Mouse (Mus musculus): Measurements from ENCODE around the gene 1700018G05Rik. TPM values are rescaled to one million over a fixed set of nuclear protein-coding genes. Genes with fewer than 3 reads are reported as not detected.
"Not testable (repeated sequence)": the region's sequence is repeated elsewhere in the genome, so short reads cannot be mapped to it uniquely, and the experiment has no call there.

1700018G05Rik gene
- polyA plus RNA-seq (2012; rRNA removed): not detected in 2 replicates

DNA sequence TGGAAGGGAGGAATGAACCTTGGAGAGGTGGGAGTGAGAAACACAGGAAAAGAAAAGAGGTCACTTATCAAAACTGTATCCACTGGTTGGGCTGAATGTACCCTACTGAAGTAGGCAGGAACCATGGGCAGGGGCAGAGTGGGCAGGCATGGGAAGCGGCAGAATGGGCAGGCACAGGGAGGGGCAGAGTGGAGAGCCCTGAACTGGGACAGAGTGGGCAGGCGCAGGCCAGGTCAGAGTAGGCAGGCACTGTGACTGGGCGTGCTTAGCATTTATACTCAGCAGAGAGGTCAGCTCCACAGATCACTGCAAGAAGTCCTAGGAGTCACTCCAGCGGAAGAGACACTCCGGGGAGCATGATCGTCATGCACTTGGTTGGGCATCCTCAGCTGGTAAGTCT lies at the start of gene 1700018G05Rik:
Gene 1700018G05Rik (plus strand): TSS at position 301 of the 400 bp plus-strand sequence.
- DNase-seq (ENCODE audit: low read depth, low spot score): not testable (repeated sequence)
- 85% methylated on average over 6 of the region's 6 CpGs for WGBS

DNA sequence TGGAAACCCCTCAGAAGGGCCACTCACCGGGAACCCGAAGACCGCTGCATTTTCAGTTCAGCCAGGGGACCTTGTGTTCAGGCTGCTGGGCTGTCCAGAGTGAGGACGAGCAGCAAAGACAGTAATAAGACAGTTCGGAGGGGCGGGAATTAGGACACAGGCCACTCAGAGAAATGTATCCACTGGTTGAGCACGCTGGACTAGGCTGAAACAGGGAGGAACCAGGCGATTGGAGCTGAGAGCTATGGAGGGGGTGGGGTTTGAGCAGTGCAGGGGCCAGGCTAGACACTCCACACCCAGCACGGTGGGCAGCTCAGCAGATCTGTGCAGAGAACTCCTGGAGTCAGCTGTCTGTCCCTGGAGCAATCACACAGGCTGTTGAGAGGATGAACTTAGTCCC lies 19.6 kb upstream of the 1700018G05Rik start, which contains the start of the genes Dmrtc1a and 1700011M02Rik:
Gene Dmrtc1a (minus strand): TSS at position 101 of the 400 bp plus-strand sequence.
Gene 1700011M02Rik (plus strand): TSS at position 319 of the 400 bp plus-strand sequence.
- 83% methylated on average over 9 of the region's 9 CpGs for WGBS
- DNase-seq (ENCODE audit: low read depth, low spot score): not testable (repeated sequence)

DNA sequence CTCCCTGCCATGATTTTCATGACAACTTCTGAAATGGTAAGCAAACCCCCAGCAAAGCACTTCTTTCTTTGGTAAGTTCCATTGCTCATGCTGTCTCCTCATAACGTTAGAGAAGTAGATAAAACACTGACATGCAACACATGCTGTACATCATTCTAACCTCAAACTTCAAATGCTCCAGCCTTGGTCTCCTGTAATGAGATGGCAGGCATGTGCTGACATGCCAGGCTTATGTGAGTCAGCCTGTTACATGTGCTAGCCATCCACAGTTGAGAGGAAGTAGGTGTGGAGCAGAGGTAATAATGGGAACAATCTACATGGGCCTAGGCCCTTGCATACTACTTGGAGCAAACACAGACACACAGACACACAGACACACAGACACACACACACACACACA lies 13.3 kb upstream of the 1700018G05Rik start:
- WGBS: 72% methylated on average over 1 of the region's 1 CpGs
- DNase-seq (ENCODE audit: low read depth, low spot score): not testable (repeated sequence)

DNA sequence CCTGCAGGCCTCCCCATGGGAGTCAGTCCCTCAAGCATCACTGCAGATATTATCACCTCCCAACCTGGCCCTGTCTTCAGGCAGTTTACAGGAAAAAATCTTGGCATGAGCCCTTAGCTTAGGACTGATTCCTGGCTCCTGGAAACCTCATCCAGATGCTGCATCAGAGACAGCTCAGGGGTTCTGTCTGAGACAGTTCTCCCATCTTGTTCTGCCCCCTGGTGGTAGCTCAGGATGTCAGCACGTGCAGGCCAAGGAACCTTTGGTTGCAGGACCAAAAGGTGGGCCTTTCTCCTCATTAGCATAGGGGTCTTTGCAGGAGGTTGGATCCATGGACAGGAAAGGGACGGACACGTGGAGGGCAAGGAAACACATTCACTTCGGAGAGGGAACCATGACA lies 1.5 kb upstream of the 1700018G05Rik start:
- DNase-seq (ENCODE audit: low read depth, low spot score): not testable (repeated sequence)
- WGBS: 31% methylated on average over 4 of the region's 4 CpGs

DNA sequence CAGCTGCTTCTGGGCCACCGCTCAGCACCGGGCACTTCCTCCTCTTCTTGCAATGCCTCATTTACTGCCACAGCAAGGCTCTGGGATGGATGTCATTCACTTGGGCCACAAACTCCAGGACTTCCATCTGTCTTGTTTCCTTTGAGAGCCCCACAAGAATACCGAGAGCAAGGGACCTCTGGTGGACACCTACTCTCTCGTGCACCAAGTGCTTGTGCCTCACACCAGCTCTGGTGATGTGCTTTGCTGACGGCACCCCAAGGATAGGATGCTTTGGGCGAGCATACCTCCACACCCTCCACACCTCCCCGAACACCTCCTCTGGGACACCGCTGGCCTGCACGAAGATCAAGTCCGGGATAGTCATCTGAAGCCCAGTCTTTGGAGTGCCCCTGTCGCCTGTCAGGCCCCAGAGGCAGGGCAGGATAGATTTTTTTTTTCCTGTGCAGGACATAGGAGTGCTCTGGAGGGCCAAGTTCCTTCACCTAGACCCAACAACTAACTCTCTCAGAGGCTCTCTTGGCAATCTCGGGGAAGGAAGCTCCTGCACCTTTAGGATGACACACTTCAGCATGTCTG lies 4.9 kb downstream of the 1700018G05Rik start:
- DNase-seq (ENCODE audit: low read depth, low spot score): no peak
- 52% methylated on average over 12 of the region's 12 CpGs for WGBS

DNA sequence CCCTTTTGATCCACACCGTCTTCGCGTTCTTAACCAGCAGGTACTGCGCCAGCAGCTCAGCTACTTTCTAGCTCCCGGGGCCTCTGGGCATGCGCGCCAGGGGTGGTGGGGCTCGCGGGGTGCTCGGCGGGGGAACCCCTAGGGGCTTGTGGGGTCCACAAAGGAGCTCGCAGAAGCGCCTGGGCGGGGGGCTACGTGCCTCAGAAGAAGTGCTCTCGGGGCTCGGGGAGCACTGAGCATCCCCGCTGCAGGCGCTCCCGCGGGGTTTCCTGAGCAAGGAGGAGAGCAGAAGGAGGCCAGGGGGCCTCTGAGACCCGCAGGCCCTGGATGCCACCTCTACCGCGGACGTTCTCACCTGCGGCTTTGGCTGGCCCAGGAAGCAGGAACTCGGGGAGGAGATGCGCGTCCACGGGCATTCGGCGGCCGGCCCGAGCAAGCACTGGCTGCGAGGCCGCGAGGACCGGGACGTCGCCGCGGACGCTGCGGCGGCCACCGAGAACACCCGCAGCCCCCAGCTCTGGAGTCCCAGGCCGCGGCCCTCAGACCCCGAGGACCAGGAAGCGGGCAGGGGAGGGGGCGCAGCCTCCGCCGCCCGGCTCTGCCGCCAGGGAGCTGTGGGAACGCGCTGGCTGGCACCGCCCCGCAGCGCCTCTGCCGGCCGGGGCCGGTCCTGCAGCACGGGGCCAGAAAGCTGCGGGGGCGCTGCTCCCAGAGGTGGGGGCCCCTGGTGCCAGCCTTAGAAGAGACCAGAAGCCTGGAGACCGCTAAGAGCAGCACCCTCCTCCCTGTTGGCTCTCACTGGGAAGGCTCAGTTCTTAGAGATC lies 5.6 kb downstream of the 1700018G05Rik start:
- 20% methylated on average over 61 of the region's 68 CpGs for WGBS
- no peak for DNase-seq (ENCODE audit: low read depth, low spot score)

DNA sequence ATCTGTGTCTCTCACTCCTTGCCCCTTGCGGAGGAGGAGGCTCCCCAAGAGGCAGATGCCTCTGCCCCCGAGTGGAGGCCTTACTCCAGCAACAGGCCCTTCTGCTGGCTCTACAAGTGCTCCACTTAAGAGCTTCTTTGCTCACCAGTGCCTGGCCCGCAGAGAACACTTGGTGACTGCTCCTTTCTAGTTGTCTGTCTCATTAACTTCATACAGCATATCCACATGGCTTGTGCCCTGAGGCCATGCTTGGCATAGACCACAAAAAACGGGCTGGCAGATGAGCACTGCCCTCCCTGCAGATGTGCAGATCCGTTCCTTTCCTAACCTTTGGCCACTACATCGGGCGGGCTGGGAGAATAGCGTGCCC lies 6.2 kb downstream of the 1700018G05Rik start:
- WGBS: 68% methylated on average over 8 of the region's 8 CpGs
- DNase-seq (ENCODE audit: low read depth, low spot score): no peak

DNA sequence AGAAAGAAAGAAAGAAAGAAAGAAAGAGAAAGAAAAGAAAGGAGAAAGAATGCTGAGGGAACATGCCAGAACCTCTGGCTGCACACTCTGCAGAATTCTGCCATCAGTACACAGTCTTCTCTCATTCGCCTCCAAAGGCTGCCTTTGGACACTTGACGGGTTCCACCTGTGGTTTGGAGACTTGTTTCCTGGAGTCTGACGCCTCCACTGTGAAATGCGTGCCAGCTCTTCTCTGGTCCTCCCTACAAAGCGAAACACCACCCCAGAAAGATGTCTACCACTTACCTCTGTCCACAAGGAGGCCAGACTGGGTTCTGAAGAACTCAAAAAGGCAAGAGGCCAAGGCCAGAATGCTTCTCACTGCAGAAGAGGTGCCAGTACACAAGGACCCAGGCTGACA lies 8.6 kb downstream of the 1700018G05Rik start:
- WGBS: 52% methylated on average over 5 of the region's 5 CpGs
- DNase-seq (ENCODE audit: low read depth, low spot score): no peak

DNA sequence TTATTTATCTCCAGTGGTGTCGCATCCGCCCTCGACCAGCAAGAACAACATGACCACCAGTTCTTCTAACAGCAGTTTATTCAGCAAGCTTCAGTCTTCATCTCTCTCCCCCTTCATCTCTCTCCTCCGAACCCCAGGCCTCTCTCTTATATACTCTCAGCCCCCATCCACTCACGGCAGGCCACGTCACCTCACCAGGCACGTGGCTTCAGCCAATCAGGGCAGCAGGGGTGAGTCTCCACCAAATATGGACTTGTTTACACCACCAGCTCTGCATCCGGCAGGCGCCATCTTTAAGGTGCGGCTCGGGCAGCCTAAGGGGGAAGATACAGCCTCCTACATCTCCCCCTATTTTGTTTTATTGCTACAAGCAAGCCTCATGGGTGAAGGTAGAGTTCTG lies 22.0 kb downstream of the 1700018G05Rik start:
- not testable (repeated sequence) for DNase-seq (ENCODE audit: low read depth, low spot score)
- WGBS: 86% methylated on average over 11 of the region's 11 CpGs

DNA sequence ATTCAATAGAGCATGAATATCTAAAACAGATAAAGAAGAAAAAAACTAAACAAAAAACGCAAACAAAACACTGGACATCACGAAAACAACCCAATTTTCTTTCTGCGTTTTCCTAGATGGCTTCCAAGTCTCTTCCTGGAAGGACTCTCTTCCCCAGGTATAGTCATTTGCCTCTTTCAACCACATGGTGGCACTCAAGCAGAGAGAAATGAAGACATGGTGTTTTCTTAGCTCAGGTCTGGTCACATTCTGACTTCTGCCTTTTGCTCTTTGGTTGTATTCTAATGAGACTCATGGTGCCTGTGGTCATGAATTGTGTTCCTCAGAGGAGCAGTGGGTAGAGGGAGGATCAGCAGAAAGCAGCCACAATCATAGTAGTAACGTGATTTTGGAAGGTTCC lies 30.7 kb downstream of the 1700018G05Rik start:
- no peak for DNase-seq (ENCODE audit: low read depth, low spot score)

DNA sequence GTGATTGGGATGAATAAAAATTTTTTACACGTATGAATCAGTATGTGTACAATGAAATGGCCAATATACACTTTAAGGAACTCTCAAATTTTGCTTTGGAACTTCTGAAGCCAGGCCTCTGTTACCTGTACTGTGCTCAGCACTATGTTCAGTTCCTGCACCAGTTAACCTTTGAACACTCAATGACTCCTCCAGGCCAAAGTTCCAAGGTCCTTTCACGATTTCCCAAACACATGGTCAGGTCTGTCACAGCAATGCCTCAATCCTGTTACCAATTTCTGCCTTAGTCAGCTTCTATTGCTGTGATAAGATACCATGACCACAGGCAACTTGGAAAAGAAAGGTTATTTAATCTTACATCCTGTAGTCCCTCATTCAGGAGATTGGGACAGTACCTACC lies 32.4 kb downstream of the 1700018G05Rik start:
- DNase-seq (ENCODE audit: low read depth, low spot score): no peak

More for the DNA sequence above, 30.7 kb downstream of the 1700018G05Rik start:
- WGBS: 30% methylated on average over 4 of the region's 4 CpGs

More for the DNA sequence above, 32.4 kb downstream of the 1700018G05Rik start:
- 46% methylated on average over 2 of the region's 2 CpGs for WGBS

Other genes starting within 250 kb of the 1700018G05Rik start
- gene Gm3880, start 241.4 kb upstream of the 1700018G05Rik start, polyA plus RNA-seq (2012; rRNA removed): not detected in 2 replicates
- not detected in 2 replicates for gene Gm9112, start 220.7 kb upstream of the 1700018G05Rik start, polyA plus RNA-seq (2012; rRNA removed)
- gene Dmrtc1b, start 220.5 kb upstream of the 1700018G05Rik start, polyA plus RNA-seq (2012; rRNA removed): not detected in 2 replicates
- not detected in 2 replicates for gene Dmrtc1c1, start 125.4 kb upstream of the 1700018G05Rik start, polyA plus RNA-seq (2012; rRNA removed)
- gene Dmrtc1c2, start 73.8 kb upstream of the 1700018G05Rik start, polyA plus RNA-seq (2012; rRNA removed): not detected in 2 replicates
- gene 1700031F05Rik, start 60.4 kb upstream of the 1700018G05Rik start, polyA plus RNA-seq (2012; rRNA removed): not detected in 2 replicates
- not detected in 2 replicates for gene Dmrtc1a, start 19.7 kb upstream of the 1700018G05Rik start, polyA plus RNA-seq (2012; rRNA removed)
- gene 1700011M02Rik, start 19.5 kb upstream of the 1700018G05Rik start, polyA plus RNA-seq (2012; rRNA removed): not detected in 2 replicates

Measured in large intestine, adult 2 months (tissue).